Mouse (Mus musculus) retina, adult 2 months (tissue): ENCODE results near the gene Adamts6.

ENCODE experiments used
- DNase-seq: peaks from one replicate; pipeline ENCODE4 v3.0.0-alpha.2; 2012; ENCODE audit warnings: low read depth, low spot score

Adamts6 gene

DNA sequence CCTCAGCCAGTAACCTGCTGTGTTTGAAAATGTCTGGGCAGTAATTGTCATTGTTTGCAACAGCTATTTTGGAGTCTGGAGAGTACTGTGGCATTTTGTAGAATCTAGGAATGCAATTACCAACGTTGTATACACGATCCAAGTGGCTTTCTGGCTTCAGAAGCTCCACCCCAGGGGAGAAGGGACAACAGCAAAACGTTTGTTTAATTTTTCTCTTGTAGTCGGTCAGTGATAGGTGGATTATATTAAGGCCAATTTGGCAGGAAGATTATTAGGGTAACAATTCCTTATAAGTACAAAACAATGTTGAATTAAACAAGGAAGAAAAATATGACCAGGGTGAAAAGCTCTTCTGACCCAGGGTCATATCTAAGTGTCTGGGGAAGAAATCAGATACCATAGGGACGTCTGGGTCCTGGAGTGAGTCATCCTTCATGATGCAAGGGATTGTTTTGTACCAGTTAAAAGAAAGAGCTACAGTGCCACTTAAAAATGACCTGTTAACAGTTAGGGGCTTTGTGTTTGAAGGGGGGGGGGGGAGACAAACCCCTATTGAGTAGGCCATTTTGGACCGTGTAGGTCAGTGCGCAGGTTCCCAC is 229.2 kb downstream of the Adamts6 start:
- DNase-seq = no peak

DNA sequence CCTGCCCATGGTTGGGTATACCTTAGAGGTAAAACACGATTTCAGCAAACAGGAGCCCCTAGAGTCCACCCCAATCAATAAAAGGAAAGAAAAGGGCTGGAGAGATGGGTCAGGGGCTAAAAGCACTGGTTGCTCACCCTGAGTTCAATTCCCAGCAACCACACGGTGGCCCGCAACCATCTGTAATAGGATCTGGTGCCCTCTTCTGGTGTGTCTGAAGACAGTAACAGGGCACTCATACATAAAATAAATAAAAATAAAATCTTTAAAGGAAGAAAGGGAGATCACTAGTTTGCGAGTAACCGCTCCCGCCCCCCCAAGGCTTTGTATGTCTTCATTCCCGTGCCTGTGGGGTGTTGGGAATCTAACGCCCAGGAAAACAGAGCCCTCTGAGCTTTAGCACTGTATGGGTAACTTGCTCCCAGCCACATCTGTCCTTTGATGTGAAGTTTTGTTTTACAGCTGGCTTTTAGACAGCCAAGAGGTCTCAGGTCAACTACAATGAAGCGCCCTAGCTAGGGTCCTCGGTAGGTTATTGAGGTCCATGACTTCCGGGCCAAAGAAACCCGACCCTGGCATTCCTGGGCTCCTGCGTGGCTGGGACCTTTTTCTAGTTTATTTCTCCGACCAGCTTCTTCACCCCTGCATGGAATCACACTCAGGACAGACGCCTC is 230.1 kb downstream of the Adamts6 start:
- DNase-seq = no peak

DNA sequence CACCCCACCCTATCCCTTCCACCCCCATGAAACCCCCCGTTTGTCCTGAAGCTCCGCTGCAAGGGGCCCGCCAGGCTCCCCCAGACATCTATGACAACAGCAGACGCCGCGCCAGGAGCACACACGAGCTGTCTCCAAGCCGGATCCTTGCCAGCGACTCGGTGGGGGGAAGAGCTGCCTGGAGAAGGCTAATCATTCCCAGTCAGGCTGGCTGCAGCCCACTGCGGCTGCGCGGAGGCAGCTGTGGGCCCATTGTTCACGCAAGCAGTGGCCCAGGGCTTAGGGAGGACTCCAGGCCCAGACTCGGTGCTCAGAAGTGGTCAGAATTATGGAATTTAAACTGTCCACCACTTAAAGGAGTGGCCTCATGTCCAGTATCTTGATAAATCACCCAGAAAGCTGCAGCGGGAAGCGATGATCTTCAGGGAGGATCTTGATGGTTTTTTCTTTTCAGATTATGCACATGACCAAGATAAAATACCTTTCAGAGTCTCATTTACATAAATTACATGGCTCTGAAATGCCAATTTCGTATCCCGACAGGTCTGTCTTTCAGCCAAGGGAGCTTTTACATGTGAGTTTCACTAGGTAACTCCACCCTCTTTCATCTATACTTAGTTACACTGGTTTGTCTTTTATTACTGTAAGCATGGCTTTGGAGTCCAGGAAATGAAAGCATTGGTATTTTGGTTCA is 230.8 kb downstream of the Adamts6 start:
- DNase-seq = no peak

DNA sequence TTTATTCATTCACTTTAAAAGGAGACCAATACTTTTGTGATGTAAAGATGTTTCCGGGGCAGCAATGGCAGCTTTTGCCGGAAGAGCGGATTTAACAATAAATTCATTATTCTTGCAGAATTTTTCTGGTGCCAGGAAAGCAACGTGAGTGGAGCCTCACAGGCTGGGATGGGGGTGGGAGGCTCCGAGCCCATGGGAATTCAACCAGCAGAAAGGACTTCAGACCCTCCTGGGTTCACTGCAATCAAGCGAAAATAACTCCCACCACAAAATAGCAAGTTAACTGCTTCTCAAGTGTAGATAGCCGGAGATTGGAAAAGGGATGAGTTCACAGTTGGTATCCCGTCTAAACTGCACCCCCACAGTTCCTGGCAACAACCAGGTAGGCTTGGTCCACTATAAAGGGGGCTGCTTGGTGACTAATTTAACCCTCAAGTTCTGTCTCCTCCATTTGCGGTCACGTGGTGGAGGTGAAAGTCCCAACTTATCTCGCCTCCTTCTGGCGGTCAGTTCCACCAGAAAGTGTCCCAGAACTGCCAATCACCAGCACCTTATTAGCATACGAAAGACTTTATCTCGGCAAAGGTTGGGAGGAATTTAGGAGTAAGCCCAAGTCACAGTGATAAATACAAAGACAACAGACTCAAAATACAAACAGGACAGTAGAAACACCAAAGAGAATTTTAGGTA is 231.5 kb downstream of the Adamts6 start:
- DNase-seq = no peak

DNA sequence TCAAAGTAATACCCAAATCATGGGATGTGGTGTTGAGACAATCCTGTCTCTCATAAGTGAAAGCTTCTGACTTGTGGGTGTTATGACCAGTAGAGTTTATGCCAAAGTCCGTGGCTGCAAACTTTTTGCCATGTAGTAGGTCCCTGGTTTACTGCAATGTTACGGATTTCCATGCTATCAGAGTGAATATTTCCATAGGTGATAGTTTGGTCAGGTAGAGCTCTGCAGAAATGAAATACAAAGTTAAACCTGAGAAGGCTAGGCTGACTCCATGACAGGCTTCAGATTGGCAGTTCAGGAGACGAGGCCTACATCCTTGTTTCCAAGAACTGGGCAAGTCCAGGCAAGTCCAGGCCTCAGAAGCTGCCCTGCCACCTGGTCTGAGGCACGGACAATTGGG is 232.3 kb downstream of the Adamts6 start:
- no peak for DNase-seq

DNA sequence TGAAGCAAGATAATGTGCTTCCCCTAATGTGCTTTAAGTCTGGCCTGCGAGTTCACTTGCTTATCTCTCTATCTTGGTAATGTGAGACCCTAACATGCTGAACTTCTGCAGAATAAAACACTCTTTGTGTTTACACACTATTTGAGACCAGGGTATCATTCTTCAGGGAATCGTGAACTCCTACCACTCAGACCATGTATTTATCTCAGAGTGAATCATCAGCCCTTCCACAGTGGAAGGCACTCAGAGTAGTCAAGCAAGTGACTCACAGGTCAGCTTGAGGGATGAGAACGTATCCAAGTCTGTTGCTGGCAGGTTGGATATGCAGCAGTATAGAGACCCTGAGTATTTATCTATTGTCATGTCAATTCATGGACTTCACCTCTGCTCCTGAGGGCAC is 232.8 kb downstream of the Adamts6 start:
- DNase-seq = no peak

DNA sequence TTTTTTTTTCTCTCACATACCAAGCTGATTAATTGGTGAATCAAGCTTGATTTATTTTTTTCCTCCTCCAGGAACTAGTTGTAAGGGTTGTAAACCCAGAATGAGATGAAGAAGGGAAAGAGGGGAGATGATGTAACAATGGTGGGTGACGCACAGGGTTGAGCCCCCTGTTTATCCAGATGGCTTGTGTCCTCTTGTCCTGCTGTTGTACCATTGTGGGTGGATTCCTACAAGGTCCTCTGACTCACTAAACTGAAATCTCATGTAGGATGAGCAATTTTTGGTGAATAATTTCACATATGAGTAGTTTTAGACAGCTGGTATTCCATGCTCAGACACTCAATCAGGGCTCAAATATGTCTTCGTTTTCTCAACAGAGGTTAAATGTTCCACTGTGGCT is 233.9 kb downstream of the Adamts6 start:
- DNase-seq = no peak

DNA sequence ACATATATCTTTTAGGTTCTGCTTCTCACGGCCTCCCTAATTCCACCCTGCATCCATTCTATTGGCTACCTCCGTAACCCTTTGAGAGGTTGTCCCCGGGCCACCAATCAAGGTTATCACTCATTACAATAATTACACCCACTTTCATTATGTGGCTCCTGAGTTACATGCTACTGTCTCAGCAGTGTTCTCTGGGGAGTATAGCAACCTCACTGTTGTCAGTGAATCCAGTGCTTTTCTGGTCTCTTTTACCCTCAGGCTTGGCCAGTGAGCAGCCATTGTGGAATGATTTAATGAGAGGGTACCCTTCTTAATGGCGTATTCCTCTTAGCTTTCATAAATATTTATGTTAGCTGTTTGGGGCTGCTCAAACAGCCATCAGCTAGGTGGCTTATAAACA is 238.0 kb downstream of the Adamts6 start:
- no peak for DNase-seq

DNA sequence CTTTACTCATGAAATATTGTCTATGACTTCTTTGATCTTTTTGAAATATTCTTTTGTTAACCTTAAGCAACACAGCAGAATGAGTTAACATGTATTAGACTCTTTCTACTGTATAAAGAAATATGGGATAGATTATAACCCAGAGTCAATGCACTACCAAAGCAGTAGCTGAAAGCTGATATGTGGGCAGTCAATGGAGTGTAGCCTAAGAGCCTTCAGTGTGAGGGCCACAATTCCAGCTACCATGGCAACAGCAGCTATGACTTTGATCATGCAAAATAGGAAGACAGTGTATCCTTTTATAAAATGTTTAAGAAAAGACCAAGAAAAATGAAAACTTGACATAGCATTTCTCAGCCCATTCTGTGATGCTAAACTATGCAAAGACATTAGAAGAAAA is 241.6 kb downstream of the Adamts6 start:
- DNase-seq = no peak

DNA sequence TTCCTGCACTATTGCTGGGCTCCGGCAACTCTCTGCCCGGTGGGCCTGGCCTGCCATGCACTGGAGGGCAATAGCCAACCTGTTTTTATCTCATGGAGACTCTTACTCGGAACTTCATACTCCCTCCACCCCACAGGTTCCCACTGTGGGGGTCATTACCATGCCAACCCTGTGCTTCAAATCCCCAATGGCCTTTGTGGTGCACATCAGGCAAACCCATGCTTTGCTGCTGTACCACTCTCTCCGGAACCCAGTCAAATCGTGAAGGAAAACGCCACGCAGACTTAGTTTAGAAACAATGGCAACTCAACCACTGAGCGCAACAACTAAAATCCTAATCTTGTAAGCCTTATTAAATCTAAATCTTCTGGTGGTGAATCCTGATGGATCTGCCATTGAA is 244.2 kb downstream of the Adamts6 start:
- no peak for DNase-seq

DNA sequence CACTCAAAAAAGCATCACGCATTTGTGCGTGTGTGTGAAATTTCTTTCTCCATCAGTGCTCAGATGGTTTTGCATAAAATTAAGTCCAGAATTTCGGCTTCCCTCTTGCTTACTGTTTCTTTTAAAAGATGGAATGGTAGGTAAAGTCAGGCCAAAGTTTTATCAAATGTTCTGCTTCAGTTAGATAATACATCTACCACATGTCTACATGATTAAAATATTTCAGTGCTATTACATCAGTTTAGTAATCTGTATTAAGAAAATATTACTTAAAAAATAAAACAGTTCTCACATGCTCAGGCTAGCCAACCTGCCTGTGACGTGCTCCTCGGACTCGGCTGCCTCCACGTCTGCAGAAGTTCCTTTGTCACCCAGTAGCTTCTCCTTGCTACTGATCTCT is 245.1 kb downstream of the Adamts6 start:
- no peak for DNase-seq

DNA sequence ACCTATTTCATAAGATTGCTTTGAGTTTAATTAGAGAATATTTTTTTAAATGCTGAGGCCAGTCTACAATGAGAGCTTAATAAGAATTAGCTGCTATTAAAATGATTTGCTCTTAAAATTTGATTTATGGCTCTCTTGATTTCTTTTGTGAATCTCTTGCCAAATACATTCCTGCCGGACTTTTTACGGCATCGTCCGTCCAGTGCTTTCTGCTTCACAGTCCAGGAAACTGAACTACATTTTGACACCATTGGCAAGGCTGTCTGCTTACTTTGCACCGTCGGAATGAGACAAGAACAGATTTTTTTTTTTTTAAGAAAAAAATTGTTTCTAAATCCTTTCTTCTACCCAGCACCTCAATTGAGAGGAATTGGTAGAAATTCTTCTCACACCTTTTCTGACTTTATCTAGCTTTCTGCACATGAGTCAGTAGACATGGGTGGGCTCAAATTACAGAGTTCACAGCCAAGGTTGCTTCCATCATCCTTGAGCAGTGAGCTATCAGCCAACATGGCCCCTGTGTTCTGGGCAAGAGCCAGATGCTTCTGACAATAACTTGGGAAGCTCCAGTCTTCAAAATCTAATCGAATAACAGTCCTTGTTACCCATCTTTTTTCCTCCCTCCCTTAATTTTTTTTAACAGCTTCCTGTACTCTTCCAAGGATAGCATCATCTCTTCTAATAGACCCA is 246.3 kb downstream of the Adamts6 start:
- no peak for DNase-seq

DNA sequence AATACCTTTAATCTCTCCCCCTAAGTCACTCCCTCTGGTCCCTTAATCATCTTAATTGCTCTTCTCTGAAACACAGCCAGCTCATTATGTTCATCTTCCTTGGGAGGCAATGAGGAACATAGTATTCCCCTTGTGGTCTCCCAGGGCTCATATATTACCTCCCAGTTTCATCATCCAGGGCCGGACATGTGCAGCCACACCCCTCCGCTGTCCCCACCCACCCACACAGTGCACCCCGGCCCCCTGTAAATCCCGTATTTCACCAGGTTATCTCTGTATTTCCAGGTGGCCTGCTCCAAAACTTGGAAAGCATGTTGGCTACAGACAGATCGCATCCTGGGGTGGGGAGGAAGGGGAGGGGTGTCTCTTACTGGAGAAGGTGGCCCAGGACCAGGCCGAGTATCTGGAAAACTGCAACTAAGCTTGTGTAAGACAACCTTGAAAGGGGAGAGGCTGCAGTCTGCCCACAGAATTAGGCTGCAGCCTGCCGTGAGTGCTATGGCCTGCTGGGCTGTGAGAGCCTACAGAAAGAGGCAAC is 253.3 kb downstream of the Adamts6 start:
- DNase-seq = peak; percentile 53

DNA sequence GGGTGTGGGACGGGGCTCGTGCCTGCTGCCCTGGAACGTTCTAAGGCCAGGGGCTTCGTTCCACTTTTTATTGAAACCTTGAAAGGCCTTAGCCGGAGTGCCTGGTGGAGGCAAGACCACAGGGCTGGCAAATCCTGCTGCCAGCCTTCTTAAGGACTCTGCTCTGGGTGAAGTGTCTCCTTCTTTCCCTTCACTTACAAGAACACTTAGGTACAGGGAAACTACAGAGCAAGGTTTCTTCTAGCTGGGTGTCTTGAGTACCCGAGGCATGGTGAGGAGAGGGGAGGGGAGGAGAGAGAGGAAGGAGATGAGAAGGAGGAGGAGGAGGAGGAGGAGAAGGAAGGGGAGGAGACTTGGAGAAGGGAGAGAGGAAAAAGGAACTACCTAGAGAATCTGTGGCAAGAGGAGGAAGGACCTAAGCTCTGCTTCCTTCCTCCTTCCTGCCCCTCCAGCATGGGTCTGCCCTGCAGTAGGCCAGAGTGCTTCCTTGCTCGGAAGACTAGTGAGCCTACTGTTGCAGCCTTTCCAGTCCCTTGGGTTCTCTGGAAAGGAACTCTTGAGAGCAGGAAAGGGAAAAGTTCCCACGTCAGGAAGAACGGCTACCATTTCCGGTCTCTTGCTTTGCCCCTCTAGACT is 254.6 kb downstream of the Adamts6 start:
- no peak for DNase-seq

DNA sequence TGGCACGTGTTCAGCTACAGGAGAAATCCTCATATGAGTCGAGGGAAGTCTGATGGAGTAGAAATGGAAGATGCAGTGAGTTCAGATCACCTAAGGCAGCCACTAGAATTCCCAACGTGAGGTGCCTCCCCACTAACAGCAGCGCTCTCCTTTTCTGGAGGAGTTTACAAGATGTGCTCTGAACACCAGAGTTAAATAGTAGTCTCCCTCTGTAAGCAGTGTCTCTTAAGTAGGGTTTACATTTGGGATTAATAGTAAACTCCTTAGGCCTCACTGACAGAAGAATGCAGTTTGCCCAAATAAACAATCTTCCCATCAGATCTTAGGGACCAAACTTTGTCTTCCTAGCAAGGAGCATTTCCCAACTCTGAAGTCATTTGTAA is 255.1 kb downstream of the Adamts6 start:
- DNase-seq = no peak
